Mouse (Mus musculus) stomach, postnatal 0 days (tissue): ENCODE measurements at regions not wholly inside any gene's neighbourhood (a gene's known extent, or its start where the extent isn't known, plus 50 kb on each side); places are given as distances from the start of the nearest gene placed in this dataset.

ENCODE experiments used
- CTCF ChIP-seq: IDR thresholded peaks from 2 replicates; pipeline ENCODE4 v1.5.1; 2016; ENCODE audit warnings: antibody characterized with exemption, low read depth, mild to moderate bottlenecking, moderate library complexity
- EP300 ChIP-seq: optimal IDR thresholded peaks from 2 replicates; pipeline ENCODE3; 2016; ENCODE audit warnings: antibody characterized with exemption

DNA sequence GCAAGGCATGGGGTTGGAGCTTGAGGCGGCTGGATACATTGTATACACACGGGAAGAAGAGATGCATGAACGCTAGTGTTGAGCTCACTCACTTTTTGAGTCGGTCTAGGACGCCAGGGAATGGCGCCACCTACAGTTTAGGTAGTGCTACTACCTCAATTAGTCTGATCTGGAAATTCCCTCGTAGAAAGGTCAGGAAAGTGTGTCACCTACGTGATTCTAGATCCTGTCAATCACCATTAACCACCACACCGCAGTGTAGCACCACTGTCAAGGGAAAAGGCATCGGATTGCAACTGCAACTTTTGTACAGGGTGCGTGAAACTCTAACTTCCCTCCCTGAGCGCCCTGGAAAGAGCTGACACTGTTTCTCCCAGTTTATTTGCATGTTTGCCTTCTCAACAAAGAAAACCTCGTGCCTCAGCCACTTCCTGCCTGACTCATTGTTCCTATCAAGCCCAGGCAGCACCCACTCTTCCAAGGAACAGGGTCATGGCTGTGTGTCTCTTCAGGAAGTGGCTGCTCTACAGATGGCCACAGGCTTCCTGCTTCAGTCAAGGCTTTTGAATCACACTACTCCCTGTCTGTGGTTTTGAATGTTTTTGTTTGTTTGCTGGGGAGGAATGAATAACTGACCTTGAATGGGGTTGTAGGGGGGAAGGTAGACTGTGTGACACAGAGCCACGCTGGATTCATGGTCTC is 231.6 kb upstream of the Jmjd1c start:
- TF ChIP-seq CTCF (peak; percentile 69), EP300 (no peak)
